Mouse (Mus musculus) urinary bladder, postnatal 10 days (tissue): ENCODE results near the gene Fbxo33.
"Not testable (repeated sequence)": the region's sequence is repeated elsewhere in the genome, so short reads cannot be mapped to it uniquely, and the experiment has no call there.

ENCODE experiments used
- DNase-seq: peaks from one replicate; pipeline ENCODE4 v3.0.0; 2022; ENCODE audit warnings: low spot score

Gene Fbxo33

GRCm38 (mm10) chr12:59219325-59220225 lies at the start of gene Fbxo33:
Gene Fbxo33, minus strand, starts transcription at chr12:59219725.
- DNase-seq = peak; percentile 96

GRCm38 (mm10) chr12:59265942-59266231 lies 46.4 kb upstream of the Fbxo33 start:
- no peak for DNase-seq

GRCm38 (mm10) chr12:59265207-59265941 lies 45.8 kb upstream of the Fbxo33 start:
- DNase-seq = no peak

GRCm38 (mm10) chr12:59262841-59263240 lies 43.3 kb upstream of the Fbxo33 start:
- no peak for DNase-seq

- no peak for DNase-seq
These were observed 41.3 kb upstream of the Fbxo33 start for GRCm38 (mm10) chr12:59260798-59261197.

- DNase-seq = no peak
These were observed 40.8 kb upstream of the Fbxo33 start for GRCm38 (mm10) chr12:59260362-59260761.

- no peak for DNase-seq
These were observed 39.5 kb upstream of the Fbxo33 start for GRCm38 (mm10) chr12:59259015-59259414.

- DNase-seq = no peak
These were observed 30.8 kb upstream of the Fbxo33 start for GRCm38 (mm10) chr12:59250259-59250827.

- no peak for DNase-seq
These were observed 29.4 kb upstream of the Fbxo33 start for GRCm38 (mm10) chr12:59248969-59249368.

GRCm38 (mm10) chr12:59241031-59241430 lies 21.5 kb upstream of the Fbxo33 start:
- not testable (repeated sequence) for DNase-seq

GRCm38 (mm10) chr12:59238434-59238833 lies 18.9 kb upstream of the Fbxo33 start:
- DNase-seq = no peak

GRCm38 (mm10) chr12:59228401-59228800 lies 8.9 kb upstream of the Fbxo33 start:
- no peak for DNase-seq

GRCm38 (mm10) chr12:59218640-59219321 lies 744 bp downstream of the Fbxo33 start:
- DNase-seq = peak; percentile 11

GRCm38 (mm10) chr12:59217331-59217730 lies 2.2 kb downstream of the Fbxo33 start:
- no peak for DNase-seq

GRCm38 (mm10) chr12:59216676-59217266 lies 2.8 kb downstream of the Fbxo33 start:
- no peak for DNase-seq

GRCm38 (mm10) chr12:59216176-59216575 lies 3.3 kb downstream of the Fbxo33 start:
- DNase-seq = no peak

GRCm38 (mm10) chr12:59207814-59208213 lies 11.7 kb downstream of the Fbxo33 start:
- DNase-seq = no peak

GRCm38 (mm10) chr12:59207000-59207390 lies 12.5 kb downstream of the Fbxo33 start:
- no peak for DNase-seq

GRCm38 (mm10) chr12:59206208-59206999 lies 13.1 kb downstream of the Fbxo33 start:
- no peak for DNase-seq

GRCm38 (mm10) chr12:59205571-59205970 lies 14.0 kb downstream of the Fbxo33 start:
- DNase-seq = no peak

GRCm38 (mm10) chr12:59199361-59199760 lies 20.2 kb downstream of the Fbxo33 start:
- no peak for DNase-seq
